Mouse (Mus musculus) MEL (cell line): ENCODE results near the gene Map3k20. TPM values are rescaled to one million over a fixed set of nuclear protein-coding genes. Genes with fewer than 3 reads are reported as not detected.

Experiments
- DNase-seq: peaks from one replicate; pipeline ENCODE4 v3.0.0; 2011; ENCODE audit warnings: low read depth, low spot score
- H3K27ac ChIP-seq: 2 replicates; pipeline ENCODE4 v1.5.1; 2012; ENCODE audit warnings: low read depth, mild to moderate bottlenecking, control low read depth, low read length, moderate library complexity; ENCODE audit not compliant: control insufficient read depth
- H3K27me3 ChIP-seq, 2 experiments: fragments of 150-350 bp in 1 of 2; sonication (generic) in 1 of 2; 2 replicates each; pipeline ENCODE4 v1.6.1; 2012; ENCODE audit warnings: low read length in 2 of 2, mild to moderate bottlenecking in 2 of 2, improper control_type of control experiment in 1 of 2, moderate library complexity in 1 of 2; ENCODE audit not compliant: insufficient read depth in 2 of 2, control insufficient read depth in 1 of 2
- H3K36me3 ChIP-seq, 2 experiments: 2 replicates each; pipeline ENCODE4 v1.6.1; 2012 to 2014; ENCODE audit warnings: low read length in 2 of 2, improper control_type of control experiment in 1 of 2, inconsistent platforms in 1 of 2, mild to moderate bottlenecking in 1 of 2; ENCODE audit not compliant: insufficient read depth in 2 of 2, control insufficient read depth in 1 of 2
- H3K4me1 ChIP-seq, 2 experiments: fragments of 150-350 bp in 1 of 2; sonication (generic) in 1 of 2; 2 replicates each; pipeline ENCODE4 v1.6.1; 2012; ENCODE audit warnings: low read length in 2 of 2, improper control_type of control experiment in 1 of 2, mild to moderate bottlenecking in 1 of 2; ENCODE audit not compliant: insufficient read depth in 2 of 2, control insufficient read depth in 1 of 2
- H3K4me3 ChIP-seq, 2 experiments: fragments of 150-350 bp in 1 of 2; sonication (generic) in 1 of 2; 2 replicates each; pipeline ENCODE4 v1.5.1; 2012; ENCODE audit warnings: low read depth in 2 of 2, low read length in 2 of 2, mild to moderate bottlenecking in 2 of 2, moderate library complexity in 2 of 2, control low read depth in 1 of 2, improper control_type of control experiment in 1 of 2; ENCODE audit not compliant: control insufficient read depth in 1 of 2, insufficient read depth in 1 of 2
- H3K79me2 ChIP-seq: 2 replicates; pipeline ENCODE4 v1.6.1; 2012; ENCODE audit warnings: mild to moderate bottlenecking, low read length, moderate library complexity; ENCODE audit not compliant: control insufficient read depth, poor library complexity, insufficient read depth
- H3K9ac ChIP-seq: 2 replicates; pipeline ENCODE4 v1.6.1; 2012; ENCODE audit warnings: low read depth, mild to moderate bottlenecking, control low read depth, low read length, moderate library complexity; ENCODE audit not compliant: control insufficient read depth, poor library complexity, severe bottlenecking
- H3K9me3 ChIP-seq: fragments of 150-350 bp; sonication (generic); replicated peaks from 2 replicates; pipeline ENCODE4 v1.6.1; 2012; ENCODE audit warnings: mild to moderate bottlenecking, low read length, improper control_type of control experiment, moderate library complexity; ENCODE audit not compliant: insufficient read depth
- BHLHE40 ChIP-seq: IDR thresholded peaks from 2 replicates; pipeline ENCODE4 v1.6.1; 2012; ENCODE audit warnings: low read depth, mild to moderate bottlenecking, inconsistent platforms, low read length, improper control_type of control experiment, borderline replicate concordance
- CHD1 ChIP-seq: IDR thresholded peaks from 2 replicates; pipeline ENCODE4 v1.6.1; 2012; ENCODE audit warnings: low read depth, mild to moderate bottlenecking, inconsistent platforms, low read length, improper control_type of control experiment
- CHD2 ChIP-seq: IDR thresholded peaks from 2 replicates; pipeline ENCODE4 v1.6.1; 2011; ENCODE audit warnings: low read length, improper control_type of control experiment
- ELF1 ChIP-seq: IDR thresholded peaks from 2 replicates; pipeline ENCODE4 v1.6.1; 2014; ENCODE audit warnings: low read depth, mild to moderate bottlenecking, inconsistent platforms, low read length, improper control_type of control experiment, moderate library complexity
- EP300 ChIP-seq, 2 experiments: IDR thresholded peaks; 2 replicates each; pipeline ENCODE4 v1.6.1; 2011; ENCODE audit warnings: improper control_type of control experiment in 2 of 2, low read length in 2 of 2, low read depth in 1 of 2, mild to moderate bottlenecking in 1 of 2
- GABPA ChIP-seq: IDR thresholded peaks from 2 replicates; pipeline ENCODE4 v1.6.1; 2012; ENCODE audit warnings: low read depth, mild to moderate bottlenecking, inconsistent platforms, low read length, improper control_type of control experiment, moderate library complexity
- HCFC1 ChIP-seq: IDR thresholded peaks from 2 replicates; pipeline ENCODE4 v1.6.1; 2012; ENCODE audit warnings: low read depth, mild to moderate bottlenecking, inconsistent platforms, low read length, improper control_type of control experiment, moderate library complexity
- KAT2A ChIP-seq: conservative IDR thresholded peaks from 2 replicates; pipeline ENCODE4 v1.6.1; 2012; ENCODE audit warnings: low read depth, low read length, improper control_type of control experiment, inconsistent platforms
- MAFK ChIP-seq: IDR thresholded peaks from 2 replicates; pipeline ENCODE4 v1.6.1; 2011; ENCODE audit warnings: low read depth, mild to moderate bottlenecking, low read length, improper control_type of control experiment, borderline replicate concordance
- MAX ChIP-seq: IDR thresholded peaks from 2 replicates; pipeline ENCODE4 v1.6.1; 2011; ENCODE audit warnings: low read length, improper control_type of control experiment
- MEF2A ChIP-seq: IDR thresholded peaks from 2 replicates; pipeline ENCODE4 v1.6.1; 2014; ENCODE audit warnings: low read depth, mild to moderate bottlenecking, inconsistent platforms, low read length, improper control_type of control experiment; ENCODE audit not compliant: poor library complexity, insufficient replicate concordance, severe bottlenecking; ENCODE audit errors: extremely low read depth
- MXI1 ChIP-seq: IDR thresholded peaks from 2 replicates; pipeline ENCODE4 v1.6.1; 2011; ENCODE audit warnings: mild to moderate bottlenecking, low read depth, low read length, improper control_type of control experiment
- MYB ChIP-seq: IDR thresholded peaks from 2 replicates; pipeline ENCODE4 v1.6.1; 2011; ENCODE audit warnings: mild to moderate bottlenecking, low read depth, low read length, improper control_type of control experiment
- MYC ChIP-seq: IDR thresholded peaks from 2 replicates; pipeline ENCODE4 v1.6.1; 2011; ENCODE audit warnings: low read depth, mild to moderate bottlenecking, low read length, improper control_type of control experiment, moderate library complexity
- NRF1 ChIP-seq: IDR thresholded peaks from 2 replicates; pipeline ENCODE4 v1.6.1; 2014; ENCODE audit warnings: low read depth, mild to moderate bottlenecking, inconsistent platforms, low read length, improper control_type of control experiment, moderate library complexity; ENCODE audit not compliant: poor library complexity, insufficient read depth, severe bottlenecking
- POLR2A ChIP-seq, 2 experiments: IDR thresholded peaks; 2 replicates each; pipeline ENCODE4 v1.6.1; 2011 to 2012; ENCODE audit warnings: low read length in 2 of 2, mild to moderate bottlenecking in 2 of 2, control low read depth in 1 of 2, improper control_type of control experiment in 1 of 2, low read depth in 1 of 2, moderate library complexity in 1 of 2; ENCODE audit not compliant: control insufficient read depth in 1 of 2, insufficient read depth in 1 of 2, poor library complexity in 1 of 2
- POLR2AphosphoS5 ChIP-seq: IDR thresholded peaks from 2 replicates; pipeline ENCODE4 v1.6.1; 2012; ENCODE audit warnings: low read depth, borderline replicate concordance, mild to moderate bottlenecking, inconsistent platforms, low read length, moderate library complexity, mixed read lengths
- SIN3A ChIP-seq: IDR thresholded peaks from 2 replicates; pipeline ENCODE4 v1.6.1; 2012; ENCODE audit warnings: low read length, improper control_type of control experiment, inconsistent platforms
- TCF12 ChIP-seq: IDR thresholded peaks from 2 replicates; pipeline ENCODE4 v1.6.1; 2014; ENCODE audit warnings: low read depth, mild to moderate bottlenecking, inconsistent platforms, low read length, improper control_type of control experiment, moderate library complexity
- USF1 ChIP-seq: IDR thresholded peaks from 2 replicates; pipeline ENCODE4 v1.6.1; 2014; ENCODE audit warnings: low read depth, mild to moderate bottlenecking, inconsistent platforms, low read length, improper control_type of control experiment, moderate library complexity
- USF2 ChIP-seq, 2 experiments: IDR thresholded peaks; 2 replicates each; pipeline ENCODE4 v1.6.1; 2011 to 2012; ENCODE audit warnings: improper control_type of control experiment in 2 of 2, low read length in 2 of 2, borderline replicate concordance in 1 of 2, inconsistent platforms in 1 of 2, low read depth in 1 of 2, mild to moderate bottlenecking in 1 of 2; ENCODE audit not compliant: insufficient read depth in 1 of 2
- ZMIZ1 ChIP-seq: IDR thresholded peaks from 2 replicates; pipeline ENCODE4 v1.6.1; 2012; ENCODE audit warnings: low read depth, mild to moderate bottlenecking, inconsistent platforms, low read length, improper control_type of control experiment, moderate library complexity
- ZNF384 ChIP-seq: IDR thresholded peaks from 2 replicates; pipeline ENCODE4 v1.6.1; 2012; ENCODE audit warnings: low read depth, mild to moderate bottlenecking, inconsistent platforms, low read length, improper control_type of control experiment
- polyA plus RNA-seq, 2 experiments: library from polyadenylated mRNA; stranded (reverse) in 1 of 2; unstranded in 1 of 2; fragments of >175 nt in 1 of 2; fragments of >200 nt in 1 of 2; gene quantifications; 2 replicates each; pipeline versions ENCODE4 v1.2.1 to v1.2.4; 2012; ENCODE audit warnings: low replicate concordance in 2 of 2, low read depth in 1 of 2; ENCODE audit not compliant: insufficient read length in 2 of 2, insufficient read depth in 1 of 2, missing spikeins in 1 of 2
- total RNA-seq: library from RNA; depleted of rRNA; stranded (reverse); fragments of 300-350 nt; gene quantifications from 2 replicates; pipeline ENCODE4 v1.2.3, GENCODE M21; 2012

The Map3k20 gene
- total and polyA plus RNA-seq, 3 experiments: 7.4 to 9.6 TPM; not detected in 1

GRCm38 (mm10) chr2:72313312-72313711, 27.9 kb downstream of the Map3k20 start:
- H3K9me3 ChIP-seq: no peaks in the 10 kb centered on the region
- no peaks in the 10 kb centered on the region for H3K79me2 ChIP-seq
- H3K4me1 ChIP-seq: no peaks in the 10 kb centered on the region
- no peak for DNase-seq
- TF ChIP-seq MAX (no peak), MYB (no peak), MEF2A (no peak), CHD1 (no peak), NRF1 (no peak), MAFK (no peak), POLR2A (IDR thresholded peaks at IDR 0.05; ENCODE audit: control insufficient read depth in 1 of 2, insufficient read depth in 1 of 2, low read depth in 1 of 2, low read length in 2 of 2, poor library complexity in 1 of 2) (no peak), MXI1 (no peak), USF2 (IDR thresholded peaks at IDR 0.05; ENCODE audit: borderline replicate concordance in 1 of 2, insufficient read depth in 1 of 2, low read depth in 1 of 2, low read length in 2 of 2) (no peak), ZNF384 (no peak), POLR2AphosphoS5 (no peak), BHLHE40 (no peak), USF1 (no peak), EP300 (IDR thresholded peaks at IDR 0.05; ENCODE audit: low read depth in 1 of 2, low read length in 2 of 2) (no peak), MYC (no peak), HCFC1 (no peak), SIN3A (no peak), CHD2 (no peak), TCF12 (no peak), GABPA (no peak)
- TF ChIP-seq, all 39 proteins: peak for 0
- H3K36me3 ChIP-seq: peaks cover 0 to 2% of the 10 kb centered on the region in 2 experiments; a peak in 1 of 4 replicates
- no peaks in the 10 kb centered on the region for H3K27me3 ChIP-seq
- H3K9ac ChIP-seq: no peak overlapping the region
- no peak overlapping the region for H3K4me3 ChIP-seq
- no peak overlapping the region for H3K27ac ChIP-seq

GRCm38 (mm10) chr2:72318421-72318820, 33.0 kb downstream of the Map3k20 start:
- no peak overlapping the region for H3K9ac ChIP-seq
- H3K9me3 ChIP-seq: no peaks in the 10 kb centered on the region
- H3K27me3 ChIP-seq: no peaks in the 10 kb centered on the region
- no peaks in the 10 kb centered on the region for H3K36me3 ChIP-seq
- no peaks in the 10 kb centered on the region for H3K79me2 ChIP-seq
- H3K4me1 ChIP-seq: no peaks in the 10 kb centered on the region
- H3K27ac ChIP-seq: no peak overlapping the region
- DNase-seq: no peak
- TF ChIP-seq HCFC1: no peak
- TF ChIP-seq ZMIZ1: no peak
- TF ChIP-seq ELF1: no peak
- TF ChIP-seq MYC: no peak
- TF ChIP-seq KAT2A: no peak
- no peak for TF ChIP-seq SIN3A
- no peak overlapping the region for H3K4me3 ChIP-seq
